Mouse (Mus musculus) E14TG2a.4 (cell line): ENCODE results near the gene Sepsecs.
"Not testable (repeated sequence)": the region's sequence is repeated elsewhere in the genome, so short reads cannot be mapped to it uniquely, and the experiment has no call there.

Source experiments
- H3K27me3 ChIP-seq: 2 replicates; pipeline ENCODE4 v1.6.1; 2014; ENCODE audit warnings: low read length, control low read depth; ENCODE audit not compliant: insufficient read depth
- H3K36me3 ChIP-seq: 2 replicates; pipeline ENCODE4 v1.6.1; 2014; ENCODE audit warnings: low read length, control low read depth; ENCODE audit not compliant: insufficient read depth
- H3K4me1 ChIP-seq: replicated peaks from 2 replicates; pipeline ENCODE4 v1.6.1; 2014; ENCODE audit warnings: low read depth, low read length, control low read depth
- H3K4me3 ChIP-seq: replicated peaks from 2 replicates; pipeline ENCODE4 v1.5.1; 2014; ENCODE audit warnings: mild to moderate bottlenecking, low read length
- H3K9me3 ChIP-seq: 2 replicates; pipeline ENCODE4 v1.6.1; 2014; ENCODE audit warnings: low read length, control low read depth
- CTCF ChIP-seq: conservative IDR thresholded peaks from 2 replicates; pipeline ENCODE4 v1.5.1; 2014; ENCODE audit warnings: low read length
- NANOG ChIP-seq: IDR thresholded peaks from 2 replicates; pipeline ENCODE4 v1.6.1; 2014; ENCODE audit warnings: borderline replicate concordance, low read length, mixed read lengths
- POU5F1 ChIP-seq: IDR thresholded peaks from 2 replicates; pipeline ENCODE4 v1.6.1; 2014; ENCODE audit warnings: low read length, borderline replicate concordance

The Sepsecs gene

DNA sequence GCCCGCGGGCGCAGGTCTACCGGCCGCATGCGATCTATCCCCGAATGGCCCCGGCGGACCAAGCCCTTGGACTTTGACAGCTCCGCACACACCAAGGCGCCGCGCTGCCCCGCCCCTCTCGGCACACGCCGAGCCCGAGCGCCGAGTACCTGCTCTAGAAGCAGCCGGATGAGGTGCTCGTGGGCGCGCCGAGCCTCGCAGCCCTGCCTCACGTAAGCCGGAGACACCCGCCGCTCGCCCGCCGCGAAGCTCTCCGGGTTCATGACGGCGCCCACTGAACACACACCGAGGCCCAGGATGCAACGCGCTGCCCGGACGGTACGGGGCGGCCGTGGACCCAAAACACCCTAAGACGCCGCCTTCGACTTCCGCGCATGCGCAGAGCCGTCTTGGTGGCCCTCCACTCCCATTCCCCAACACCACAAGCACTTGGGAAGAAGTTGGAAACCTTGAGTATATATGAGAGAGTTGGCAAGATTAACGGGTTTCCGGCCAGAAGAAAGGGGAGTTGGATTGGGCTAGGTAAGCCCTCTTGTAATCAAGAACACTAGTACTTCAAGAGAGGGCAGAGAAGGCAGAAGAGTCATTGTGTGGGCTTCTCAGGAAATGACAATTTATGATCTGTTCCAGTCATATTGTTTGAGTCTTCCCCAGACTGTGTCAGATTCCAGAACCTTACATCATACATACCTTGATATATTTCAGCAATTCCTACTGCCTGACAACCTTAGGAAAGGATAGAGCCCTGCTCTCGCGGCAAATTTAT, at the start of gene Sepsecs:
Gene Sepsecs, minus strand, starts transcription at position 283 of the 766 bp plus-strand sequence.
- no peaks in the 10 kb centered on the region for H3K9me3 ChIP-seq
- H3K4me3 ChIP-seq: peak within 1 kb of the TSS; percentile 96
- TF ChIP-seq CTCF (no peak), NANOG (no peak), POU5F1 (no peak)
- no peaks in the 10 kb centered on the region for H3K27me3 ChIP-seq
- H3K4me1 ChIP-seq: peaks cover 36% of the 10 kb centered on the region
- peaks cover 10% of the 10 kb centered on the region for H3K36me3 ChIP-seq

DNA sequence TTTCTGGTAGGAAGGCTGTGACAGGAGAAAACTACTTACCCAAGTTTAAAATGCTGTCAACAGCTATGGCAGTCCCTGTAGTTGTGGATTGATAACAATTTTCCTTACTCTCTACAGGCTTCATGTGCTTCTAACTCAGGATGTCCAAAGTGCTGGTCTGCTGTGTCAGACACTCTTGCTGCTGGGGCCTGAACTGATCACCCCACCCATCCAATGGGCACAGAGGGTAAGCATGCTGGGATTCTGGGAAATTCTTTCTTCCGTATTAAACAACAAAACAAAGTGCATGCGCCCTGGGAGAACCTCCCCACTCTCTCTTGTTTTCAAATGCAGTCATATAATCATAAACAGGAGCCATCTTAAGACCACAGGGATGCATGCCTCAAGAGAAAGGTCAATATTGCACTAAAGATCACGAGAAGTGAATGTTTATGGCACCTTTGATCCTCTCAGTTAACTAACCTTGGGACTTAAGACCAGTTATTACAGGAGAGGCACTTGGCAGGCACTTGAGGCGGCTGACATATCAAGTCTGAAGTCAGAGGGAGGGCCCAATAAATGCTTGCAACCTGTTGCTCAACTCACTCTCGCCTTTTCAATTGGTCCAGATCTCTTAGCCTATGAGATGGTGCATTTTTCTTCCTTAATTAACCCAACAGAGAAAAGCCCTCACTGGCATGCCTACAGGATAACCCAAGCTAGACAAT, 47.4 kb upstream of the Sepsecs start:
- Histone ChIP-seq H3K36me3 (no peaks in the 10 kb centered on the region), H3K9me3 (no peaks in the 10 kb centered on the region), H3K4me3 (no peak overlapping the region), H3K27me3 (0 out of 2 replicates have a peak, but pooled peaks cover 3% of the 10 kb centered on the region), H3K4me1 (no peaks in the 10 kb centered on the region)
- TF ChIP-seq POU5F1 (no peak), NANOG (no peak), CTCF (no peak)

DNA sequence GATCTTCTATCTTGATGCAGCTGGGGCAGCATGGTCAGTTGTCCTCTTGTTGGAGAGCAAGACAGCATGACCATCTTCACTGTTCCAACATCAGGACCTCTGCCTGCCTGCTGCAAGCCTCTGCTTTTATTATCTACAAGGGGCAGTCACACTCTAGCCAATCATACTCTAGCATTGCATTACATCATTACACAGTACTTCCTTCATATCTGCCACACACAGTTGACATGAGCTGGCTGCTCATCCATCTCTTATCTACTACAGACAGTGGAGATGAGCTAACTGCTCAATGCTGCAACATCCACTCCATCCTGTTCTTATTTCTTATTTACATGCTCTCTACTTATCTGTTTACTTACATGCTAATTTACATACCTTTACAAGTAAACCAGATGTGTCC, 43.2 kb upstream of the Sepsecs start:
- H3K4me3 ChIP-seq: no peak overlapping the region
- H3K36me3 ChIP-seq: no peaks in the 10 kb centered on the region
- TF ChIP-seq POU5F1 (no peak), NANOG (no peak), CTCF (no peak)
- no peaks in the 10 kb centered on the region for H3K27me3 ChIP-seq
- no peaks in the 10 kb centered on the region for H3K4me1 ChIP-seq
- H3K9me3 ChIP-seq: no peaks in the 10 kb centered on the region

DNA sequence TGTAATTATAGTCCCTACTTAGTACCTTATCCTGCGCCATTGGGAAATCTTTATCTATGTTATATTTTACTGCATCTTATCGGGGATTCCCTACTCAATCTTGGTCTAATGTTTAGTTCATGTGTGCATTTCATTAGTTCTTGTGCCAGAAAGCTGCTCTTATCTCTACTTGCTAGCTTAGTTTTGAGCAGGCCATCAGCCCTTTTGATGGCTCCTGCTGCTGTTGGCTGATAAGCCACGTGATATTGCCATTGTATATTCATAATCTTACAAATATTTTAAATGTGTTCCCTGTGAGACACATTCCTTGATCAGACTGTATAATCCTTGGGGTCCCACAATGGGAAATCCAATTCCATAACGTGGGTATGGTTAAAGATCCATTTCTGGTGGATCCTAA, 35.1 kb upstream of the Sepsecs start:
- Histone ChIP-seq H3K27me3 (no peaks in the 10 kb centered on the region), H3K4me3 (no peak overlapping the region), H3K36me3 (no peaks in the 10 kb centered on the region), H3K9me3 (no peaks in the 10 kb centered on the region), H3K4me1 (no peaks in the 10 kb centered on the region)
- TF ChIP-seq CTCF: no peak

DNA sequence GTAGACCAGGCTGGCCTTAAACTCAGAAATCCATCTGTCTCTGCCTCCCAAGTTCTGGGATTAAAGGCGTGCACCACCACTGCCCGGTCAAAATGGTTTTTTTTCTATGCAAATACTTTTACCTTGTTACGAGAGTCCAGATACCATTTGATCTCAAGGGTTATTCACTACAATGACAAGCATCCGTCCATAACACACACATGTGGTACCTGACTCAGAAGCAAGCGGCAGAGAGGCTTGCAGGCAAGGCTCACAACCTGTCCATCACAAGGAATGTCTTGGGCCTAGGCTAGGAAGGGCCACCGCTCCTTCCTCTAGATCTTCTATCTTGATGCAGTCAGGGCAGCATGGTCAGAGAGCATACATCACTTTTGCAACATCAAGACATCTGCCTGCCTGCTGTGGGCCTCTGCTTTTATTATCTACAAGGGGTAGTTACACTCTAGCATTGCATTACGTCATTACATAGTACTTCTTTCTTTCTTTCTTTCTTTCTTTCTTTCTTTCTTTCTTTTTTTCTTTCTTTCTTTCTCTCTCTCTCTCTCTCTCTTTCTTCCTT, 28.5 kb upstream of the Sepsecs start:
- not testable (repeated sequence) for H3K4me1 ChIP-seq, H3K27me3 ChIP-seq, H3K36me3 ChIP-seq, H3K4me3 ChIP-seq, H3K9me3 ChIP-seq

DNA sequence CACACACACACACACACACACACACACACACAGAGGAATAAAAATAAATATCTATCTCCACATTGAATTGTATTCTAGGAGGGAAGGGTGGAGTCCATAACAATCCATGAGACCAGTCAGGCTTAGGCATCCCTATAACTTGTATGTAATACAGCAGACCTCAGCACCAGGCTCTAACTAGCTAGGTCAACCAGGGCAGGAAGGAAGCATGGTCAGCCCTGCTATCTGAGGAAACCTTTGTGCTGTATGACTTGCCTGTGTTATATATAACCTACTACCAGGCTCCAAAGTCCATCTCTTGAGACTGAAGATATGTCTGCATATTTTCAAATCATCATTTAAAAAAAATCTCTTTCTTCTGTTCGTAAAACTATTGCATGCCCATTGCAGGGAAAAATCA, 27.8 kb upstream of the Sepsecs start:
- Histone ChIP-seq H3K27me3 (no peaks in the 10 kb centered on the region), H3K9me3 (no peaks in the 10 kb centered on the region), H3K36me3 (no peaks in the 10 kb centered on the region), H3K4me3 (no peak overlapping the region), H3K4me1 (no peaks in the 10 kb centered on the region)
- TF ChIP-seq CTCF (no peak), NANOG (no peak)

DNA sequence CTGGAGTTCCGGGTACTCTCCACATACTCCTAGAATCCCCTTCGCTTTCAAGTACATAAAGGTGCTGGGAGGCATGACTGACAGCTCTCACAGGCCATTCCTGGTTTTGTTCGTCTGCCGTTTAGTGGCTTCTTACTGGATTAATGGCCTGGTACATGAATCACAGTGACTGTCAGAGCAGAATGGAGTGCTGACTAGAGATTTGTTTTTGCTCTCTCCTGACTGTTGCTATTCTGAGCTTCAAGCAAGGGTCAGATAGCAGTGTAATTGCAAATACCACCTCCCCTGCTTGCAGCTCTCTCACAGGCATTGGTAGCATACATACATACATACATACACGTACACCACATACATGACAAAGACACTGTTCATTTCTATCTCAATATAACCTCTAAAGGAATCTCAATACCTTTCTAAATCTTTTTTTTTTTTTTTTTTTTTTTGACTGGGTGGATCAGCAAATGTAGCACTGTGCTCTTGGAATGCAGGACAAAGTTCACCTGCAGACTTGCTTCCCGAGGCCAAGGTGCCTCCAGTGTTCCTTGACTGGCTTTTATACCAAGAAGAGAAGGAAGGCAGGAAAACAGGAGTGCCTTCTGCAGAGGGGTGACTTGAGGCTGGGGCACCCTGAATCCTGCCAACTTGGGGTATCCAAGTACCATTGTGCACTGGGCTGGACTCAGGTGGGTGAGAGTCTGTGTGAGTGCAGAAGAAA, 18.4 kb upstream of the Sepsecs start:
- Histone ChIP-seq H3K36me3 (no peaks in the 10 kb centered on the region), H3K4me3 (no peak overlapping the region), H3K9me3 (peaks cover 30% of the 10 kb centered on the region), H3K4me1 (no peaks in the 10 kb centered on the region), H3K27me3 (no peaks in the 10 kb centered on the region)
- TF ChIP-seq NANOG (no peak), CTCF (no peak)

DNA sequence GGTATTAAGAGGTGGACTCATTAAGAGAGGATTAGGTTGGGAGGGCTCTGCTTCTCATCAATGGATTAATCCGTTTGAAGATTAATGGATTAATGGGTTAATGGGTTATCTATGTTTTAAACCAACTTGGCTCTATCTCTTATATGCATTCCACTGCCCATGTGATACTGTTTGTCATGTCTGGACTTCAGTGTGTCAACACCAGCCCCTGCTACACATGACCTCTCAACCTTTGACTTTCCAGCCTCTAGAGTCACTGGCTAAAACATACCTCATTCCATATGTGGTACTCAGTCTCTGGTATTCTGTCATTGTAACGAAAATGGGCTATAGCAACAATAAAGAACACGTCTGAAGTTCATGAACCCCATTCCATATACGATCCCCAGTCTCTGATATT, 11.6 kb upstream of the Sepsecs start:
- Histone ChIP-seq H3K9me3 (no peaks in the 10 kb centered on the region), H3K4me3 (no peak overlapping the region), H3K36me3 (no peaks in the 10 kb centered on the region), H3K4me1 (no peaks in the 10 kb centered on the region), H3K27me3 (no peaks in the 10 kb centered on the region)
- TF ChIP-seq POU5F1: no peak
- TF ChIP-seq CTCF: no peak
- no peak for TF ChIP-seq NANOG
